Mouse (Mus musculus) cerebellum, adult (tissue): ENCODE results near the gene Zc3h7a.
"Not testable (repeated sequence)": the region's sequence is repeated elsewhere in the genome, so short reads cannot be mapped to it uniquely, and the experiment has no call there.

ENCODE experiments used
- ATAC-seq: cut with Nextera tagmentation; 2 replicates; pipeline ENCODE4 v1.9.2; 2017; ENCODE audit warnings: mild to moderate bottlenecking, moderate library complexity, mixed read lengths; ENCODE audit not compliant: insufficient number of reproducible peaks, low FRiP score, low TSS enrichment

Gene Zc3h7a

GRCm38 (mm10) chr16:11176208-11176883, at the start of gene Zc3h7a:
Gene Zc3h7a (minus strand): TSS chr16:11176393.
- peak; percentile 96 for ATAC-seq

- no peak for ATAC-seq
Observed at GRCm38 (mm10) chr16:11217801-11218200, 41.6 kb upstream of the Zc3h7a start.

GRCm38 (mm10) chr16:11203600-11204390, 27.6 kb upstream of the Zc3h7a start:
- ATAC-seq: 0 out of 2 replicates have a peak, but pooled peaks have one; percentile 37

GRCm38 (mm10) chr16:11202571-11203554, 26.7 kb upstream of the Zc3h7a start, which contains the start of gene Rsl1d1:
Gene Rsl1d1 (minus strand): TSS chr16:11203331.
- ATAC-seq: peak; percentile 98

- no peak for ATAC-seq
Observed at GRCm38 (mm10) chr16:11201740-11202394, 25.7 kb upstream of the Zc3h7a start.

- no peak for ATAC-seq
Observed at GRCm38 (mm10) chr16:11200247-11200646, 24.1 kb upstream of the Zc3h7a start.

GRCm38 (mm10) chr16:11198467-11198866, 22.3 kb upstream of the Zc3h7a start:
- no peak for ATAC-seq

- ATAC-seq: no peak
Observed at GRCm38 (mm10) chr16:11197052-11197451, 20.9 kb upstream of the Zc3h7a start.

- no peak for ATAC-seq
Observed at GRCm38 (mm10) chr16:11193231-11193630, 17.0 kb upstream of the Zc3h7a start.

- ATAC-seq: peak; percentile 68
Observed at GRCm38 (mm10) chr16:11190150-11190549, 14.0 kb upstream of the Zc3h7a start.

GRCm38 (mm10) chr16:11177404-11177803, 1.2 kb upstream of the Zc3h7a start:
- ATAC-seq: no peak

- no peak for ATAC-seq
Observed at GRCm38 (mm10) chr16:11176884-11177244, 671 bp upstream of the Zc3h7a start.

- ATAC-seq: peak; percentile 34; the same call in 1 of the 2 replicates
Observed at GRCm38 (mm10) chr16:11175489-11176207, 545 bp downstream of the Zc3h7a start.

GRCm38 (mm10) chr16:11175100-11175488, 1.1 kb downstream of the Zc3h7a start:
- ATAC-seq: no peak

- ATAC-seq: no peak
Observed at GRCm38 (mm10) chr16:11174671-11175081, 1.5 kb downstream of the Zc3h7a start.

- no peak for ATAC-seq
Observed at GRCm38 (mm10) chr16:11171679-11172078, 4.5 kb downstream of the Zc3h7a start.

- no peak for ATAC-seq
Observed at GRCm38 (mm10) chr16:11166431-11166830, 9.8 kb downstream of the Zc3h7a start.

GRCm38 (mm10) chr16:11164695-11165255, 11.4 kb downstream of the Zc3h7a start:
- no peak for ATAC-seq

GRCm38 (mm10) chr16:11157721-11158120, 18.5 kb downstream of the Zc3h7a start:
- ATAC-seq: not testable (repeated sequence)
